Mouse (Mus musculus) MEL (cell line): Measurements from ENCODE around the gene Adam19.
A peak's percentile ranks its signal among the peaks of the same experiment; 100 is the strongest.

Experiments
- CTCF ChIP-seq, 3 experiments: IDR thresholded peaks in 2 of 3; conservative IDR thresholded peaks in 1 of 3; 2 replicates each; pipeline ENCODE4 v1.5.1; 2011 to 2012; ENCODE audit warnings: low read length in 3 of 3, low read depth in 2 of 3, mild to moderate bottlenecking in 2 of 3, improper control_type of control experiment in 1 of 3, inconsistent platforms in 1 of 3, mixed read lengths in 1 of 3, moderate library complexity in 1 of 3; ENCODE audit not compliant: control insufficient read depth in 1 of 3, insufficient read depth in 1 of 3, poor library complexity in 1 of 3, severe bottlenecking in 1 of 3
- EP300 ChIP-seq, 2 experiments: IDR thresholded peaks; 2 replicates each; pipeline ENCODE4 v1.6.1; 2011; ENCODE audit warnings: improper control_type of control experiment in 2 of 2, low read length in 2 of 2, low read depth in 1 of 2, mild to moderate bottlenecking in 1 of 2
- MEF2A ChIP-seq: IDR thresholded peaks from 2 replicates; pipeline ENCODE4 v1.6.1; 2014; ENCODE audit warnings: low read depth, mild to moderate bottlenecking, inconsistent platforms, low read length, improper control_type of control experiment; ENCODE audit not compliant: poor library complexity, insufficient replicate concordance, severe bottlenecking; ENCODE audit errors: extremely low read depth
- POLR2A ChIP-seq, 2 experiments: IDR thresholded peaks; 2 replicates each; pipeline ENCODE4 v1.6.1; 2011 to 2012; ENCODE audit warnings: low read length in 2 of 2, mild to moderate bottlenecking in 2 of 2, control low read depth in 1 of 2, improper control_type of control experiment in 1 of 2, low read depth in 1 of 2, moderate library complexity in 1 of 2; ENCODE audit not compliant: control insufficient read depth in 1 of 2, insufficient read depth in 1 of 2, poor library complexity in 1 of 2
- POLR2AphosphoS2 ChIP-seq: IDR thresholded peaks from 2 replicates; pipeline ENCODE4 v1.6.1; 2011; ENCODE audit warnings: low read length, improper control_type of control experiment
- SIN3A ChIP-seq: IDR thresholded peaks from 2 replicates; pipeline ENCODE4 v1.6.1; 2012; ENCODE audit warnings: low read length, improper control_type of control experiment, inconsistent platforms
- SMC3 ChIP-seq: IDR thresholded peaks from 2 replicates; pipeline ENCODE4 v1.6.1; 2011; ENCODE audit warnings: low read depth, low read length, improper control_type of control experiment
- UBTF ChIP-seq: IDR thresholded peaks from 2 replicates; pipeline ENCODE4 v1.6.1; 2012; ENCODE audit warnings: low read depth, mild to moderate bottlenecking, inconsistent platforms, low read length, improper control_type of control experiment, moderate library complexity, borderline replicate concordance; ENCODE audit not compliant: insufficient read depth
- ZNF384 ChIP-seq: IDR thresholded peaks from 2 replicates; pipeline ENCODE4 v1.6.1; 2012; ENCODE audit warnings: low read depth, mild to moderate bottlenecking, inconsistent platforms, low read length, improper control_type of control experiment

DNA sequence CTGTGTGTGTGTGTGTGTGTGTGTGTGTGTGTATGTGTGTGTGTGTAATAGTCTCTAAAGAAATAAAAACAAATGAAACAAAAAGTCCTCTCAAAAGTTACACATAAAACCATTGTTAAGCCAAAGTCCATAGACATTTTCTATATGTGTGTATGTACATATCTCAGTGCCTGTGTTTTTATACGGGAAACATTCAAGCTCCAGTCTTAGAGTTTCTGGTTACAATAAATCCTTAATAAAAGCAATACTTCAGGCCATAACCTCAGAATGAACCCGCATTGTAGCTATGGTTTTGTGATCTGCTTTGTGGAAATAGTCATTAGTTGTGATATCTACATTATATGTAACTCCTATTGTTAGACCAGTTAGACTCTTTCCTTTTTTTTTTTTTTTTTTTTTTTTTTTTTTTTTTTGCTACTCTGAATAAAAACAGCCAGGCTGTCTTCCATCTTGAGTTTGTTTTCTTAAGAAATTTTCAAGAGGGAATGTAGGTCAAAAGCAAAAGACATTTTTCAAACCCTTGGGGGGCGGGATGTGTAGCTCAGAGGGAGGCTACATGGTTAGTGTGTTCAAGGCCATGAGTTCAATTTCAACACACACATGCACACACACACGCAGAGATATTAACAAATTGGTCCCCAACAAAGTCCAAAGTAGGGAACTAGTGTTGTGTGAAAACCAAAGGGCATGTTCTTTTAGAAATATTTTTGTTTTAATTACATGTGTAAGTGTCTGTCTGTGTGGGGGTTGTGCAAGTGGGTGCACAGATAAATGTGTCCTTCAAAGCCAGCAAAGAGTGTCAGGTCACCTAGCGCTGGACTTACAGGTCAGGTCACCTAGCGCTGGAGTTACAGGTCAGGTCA, 27.6 kb upstream of the Adam19 start:
- TF ChIP-seq ZNF384 (0 out of 2 replicates have a peak, but pooled peaks have one; percentile 15), POLR2A (IDR thresholded peaks at IDR 0.05; ENCODE audit: control insufficient read depth in 1 of 2, insufficient read depth in 1 of 2, low read depth in 1 of 2, low read length in 2 of 2, poor library complexity in 1 of 2) (no peak), MEF2A (no peak), UBTF (no peak), SMC3 (no peak), SIN3A (no peak), CTCF (IDR thresholded peaks at IDR 0.05 in 2 of 3, conservative IDR thresholded peaks at IDR 0.05 in 1 of 3; ENCODE audit: control insufficient read depth in 1 of 3, insufficient read depth in 1 of 3, low read depth in 2 of 3, low read length in 3 of 3, poor library complexity in 1 of 3, severe bottlenecking in 1 of 3) (no peak), EP300 (IDR thresholded peaks at IDR 0.05; ENCODE audit: low read depth in 1 of 2, low read length in 2 of 2) (no peak), POLR2AphosphoS2 (no peak)
